23 mouse cellular contexts compared by ENCODE assay signal in genomic region chr14:60843596-60843995, GRCm38 (mm10). TPM values are rescaled to one million over a fixed set of nuclear protein-coding genes. Genes with fewer than 3 reads are reported as not detected.
DNase-seq lines count a peak whose midpoint lies in the region; ATAC-seq and TF ChIP-seq lines count a peak whose summit lies in the region.
"Had no signal": no experiment of that assay in that cellular context is flagged by ENCODE, and none has a peak within 500 bp of the region (broad histone marks: within the 10 kb centered on the region; RNA-seq: fewer than 3 reads in every experiment).

No protein-coding gene starts in this region.

- H3K27ac ChIP-seq in lung, embryonic 15.5 days: peak overlapping the region; percentile 46; the same call in 1 of the 2 replicates
- H3K27ac ChIP-seq in lung, postnatal 0 days (ENCODE audit: low read length): no peak overlapping the region
- H3K27ac ChIP-seq in midbrain, embryonic 14.5 days (replicated peaks; ENCODE audit: low read depth, low read length): no peak overlapping the region
- H3K27ac ChIP-seq: embryonic facial prominence, embryonic 13.5 days; forebrain, embryonic 10.5 days; forebrain, embryonic 12.5 days had no signal

- ATAC-seq in lung, embryonic 15.5 days (ENCODE audit: borderline replicate concordance, extremely low read depth, low FRiP score, low TSS enrichment): no peak
- peak; percentile 49 for ATAC-seq in lung, postnatal 0 days
- ATAC-seq in midbrain, embryonic 14.5 days (ENCODE audit: low FRiP score, low TSS enrichment): no peak
- ATAC-seq: forebrain, embryonic 14.5 days had no signal

- no peak for DNase-seq in lung, adult 2 months
- DNase-seq in lung, postnatal 0 days (ENCODE audit: low spot score): peak; percentile 34
- DNase-seq in lung, postnatal 25 days (ENCODE audit: low spot score): no peak
- peak; percentile 44 for DNase-seq in lung, postnatal 36 days
- no peak for DNase-seq in left cerebral cortex, adult 9 months (ENCODE audit: low spot score in 2 of 2)
- no peak for DNase-seq in midbrain, embryonic 14.5 days
- DNase-seq: adrenal gland, adult 2 months; adrenal gland, postnatal 10 days; adrenal gland, postnatal 25 days; cerebellum, adult 11 months; cerebellum, adult 18-20 months; cerebellum, adult 8-10 months; cerebellum, adult 9-11 months; cerebellum, postnatal 14 days; cerebellum, postnatal 36 days; embryo, embryonic 11 days had no signal

- WGBS in lung, embryonic 15.5 days: 58% methylated on average over 7 of the region's 7 CpGs
- WGBS in lung, adult 2 months: 66% methylated on average over 7 of the region's 7 CpGs
- WGBS in lung, postnatal 0 days: 66% methylated on average over 7 of the region's 7 CpGs
- WGBS in midbrain, embryonic 14.5 days: 93% methylated on average over 7 of the region's 7 CpGs

- no peak for TF ChIP-seq POLR2A in lung, adult 2 months (IDR thresholded peaks at IDR 0.05; ENCODE audit: borderline replicate concordance, extremely low read depth, low read depth, low read length)

- H3K4me3 ChIP-seq in lung, embryonic 15.5 days: no peak overlapping the region
- no peak overlapping the region for H3K4me3 ChIP-seq in lung, adult 2 months (replicated peaks; ENCODE audit: extremely low read depth, low read depth, low read length)
- H3K4me3 ChIP-seq in lung, postnatal 0 days (ENCODE audit: low read depth, low read length): no peak overlapping the region
- H3K4me3 ChIP-seq in midbrain, embryonic 14.5 days (replicated peaks; ENCODE audit: low read depth, low read length): no peak overlapping the region
- H3K4me3 ChIP-seq: embryonic facial prominence, embryonic 13.5 days; embryonic facial prominence, embryonic 15.5 days; erythroblast, embryonic 14.5 days; forebrain, embryonic 10.5 days; forebrain, embryonic 12.5 days had no signal

- 0 out of 2 replicates have a peak, but pooled peaks cover 3% of the 10 kb centered on the region for H3K36me3 ChIP-seq in lung, embryonic 15.5 days
- 0 out of 2 replicates have a peak, but pooled peaks cover 4% of the 10 kb centered on the region for H3K36me3 ChIP-seq in lung, postnatal 0 days (ENCODE audit: insufficient read depth, low read length)
- peaks cover 13% of the 10 kb centered on the region for H3K36me3 ChIP-seq in midbrain, embryonic 14.5 days (ENCODE audit: control insufficient read depth, insufficient read depth, low read length)

- no peak for TF ChIP-seq EP300 in lung, postnatal 0 days (IDR thresholded peaks at IDR 0.05)

- H3K9me3 ChIP-seq in lung, embryonic 15.5 days: no peaks in the 10 kb centered on the region
- no peaks in the 10 kb centered on the region for H3K9me3 ChIP-seq in lung, postnatal 0 days (ENCODE audit: low read length)
- H3K9me3 ChIP-seq in midbrain, embryonic 14.5 days (ENCODE audit: control insufficient read depth, low read length): no peaks in the 10 kb centered on the region
- H3K9me3 ChIP-seq: embryonic facial prominence, embryonic 13.5 days; embryonic facial prominence, embryonic 15.5 days; forebrain, embryonic 10.5 days; forebrain, embryonic 12.5 days had no signal

- no peaks in the 10 kb centered on the region for H3K27me3 ChIP-seq in lung, embryonic 15.5 days
- no peaks in the 10 kb centered on the region for H3K27me3 ChIP-seq in lung, postnatal 0 days (replicated peaks; ENCODE audit: insufficient read depth, low read length)
- H3K27me3 ChIP-seq in midbrain, embryonic 14.5 days (ENCODE audit: control insufficient read depth, insufficient read depth, low read length): no peaks in the 10 kb centered on the region
- H3K27me3 ChIP-seq: embryonic facial prominence, embryonic 13.5 days; embryonic facial prominence, embryonic 15.5 days; forebrain, embryonic 12.5 days had no signal

- no peak for TF ChIP-seq CTCF in lung, adult 2 months (IDR thresholded peaks at IDR 0.05; ENCODE audit: insufficient read depth, low read length)
- no peak for TF ChIP-seq CTCF in lung, postnatal 0 days (IDR thresholded peaks at IDR 0.05)

- H3K4me1 ChIP-seq in lung, embryonic 15.5 days: peaks cover 44% of the 10 kb centered on the region
- H3K4me1 ChIP-seq in lung, adult 2 months (ENCODE audit: control insufficient read depth, insufficient read depth, low read length): peaks cover 14% of the 10 kb centered on the region
- H3K4me1 ChIP-seq in lung, postnatal 0 days (ENCODE audit: insufficient read depth, low read depth, low read length): no peaks in the 10 kb centered on the region; the same call in 1 of the 2 replicates
- peaks cover 7% of the 10 kb centered on the region; the same call in 1 of the 2 replicates for H3K4me1 ChIP-seq in midbrain, embryonic 14.5 days (ENCODE audit: control insufficient read depth, insufficient read depth, low read length)

- no peak overlapping the region for H3K4me2 ChIP-seq in lung, embryonic 15.5 days
- H3K4me2 ChIP-seq in lung, postnatal 0 days (replicated peaks; ENCODE audit: low read depth, low read length): no peak overlapping the region
- no peak overlapping the region for H3K4me2 ChIP-seq in midbrain, embryonic 14.5 days (ENCODE audit: low read length)
- H3K4me2 ChIP-seq: embryonic facial prominence, embryonic 13.5 days; embryonic facial prominence, embryonic 15.5 days; forebrain, embryonic 12.5 days had no signal

- H3K9ac ChIP-seq in lung, embryonic 15.5 days: no peak overlapping the region
- H3K9ac ChIP-seq in lung, postnatal 0 days (replicated peaks; ENCODE audit: low read depth): no peak overlapping the region
- no peak overlapping the region for H3K9ac ChIP-seq in midbrain, embryonic 14.5 days (replicated peaks; ENCODE audit: low read length)
- H3K9ac ChIP-seq: embryonic facial prominence, embryonic 13.5 days; embryonic facial prominence, embryonic 15.5 days; forebrain, embryonic 12.5 days had no signal

RNA-seq across cellular contexts. Expression of gene Mipep, which starts 59.2 kb away (rescaled TPM):
- 23.6 and 25.4 TPM in 2 replicates for polyA plus RNA-seq in lung, embryonic 15.5 days (2015; fragmentation: Nextera tagmentation; extraction: Ambion mirVana)
- 7.6 and 9.1 TPM in 2 replicates for polyA plus RNA-seq in lung, adult 2 months (2012; rRNA removed)
- 7.7 and 9.9 TPM in 2 replicates for polyA plus RNA-seq in lung, postnatal 0 days (2015; fragmentation: Nextera tagmentation; extraction: Ambion mirVana)
- polyA plus RNA-seq in midbrain, embryonic 14.5 days (2014; fragmentation: Nextera tagmentation; extraction: Ambion mirVana): 15.7 and 21.3 TPM in 2 replicates

Comparison
In these comparisons a context has a peak if more than half of its experiments do, and no peak if none do; other contexts are left out.
1. DNase-seq: peak in lung, postnatal 0 days (single experiment) and lung, postnatal 36 days (single experiment); none in lung, adult 2 months (single experiment), lung, postnatal 25 days (single experiment), left cerebral cortex, adult 9 months (0 of 2) and midbrain, embryonic 14.5 days (single experiment).